Mouse (Mus musculus) embryonic facial prominence, embryonic 13.5 days (tissue): ENCODE results near the gene Rps6ka2. TPM values are rescaled to one million over a fixed set of nuclear protein-coding genes. Genes with fewer than 3 reads are reported as not detected.
A peak's percentile ranks its signal among the peaks of the same experiment; 100 is the strongest.

ENCODE experiments used
- ATAC-seq: fragments of 200-750 bp; cut with Nextera tagmentation; 2 replicates; pipeline ENCODE4 v1.8.0; 2017; ENCODE audit warnings: low read depth; ENCODE audit not compliant: insufficient number of reproducible peaks, insufficient read depth, low FRiP score, low TSS enrichment
- H3K27ac ChIP-seq: fragments of 300-500 bp; sonication (generic); 2 replicates; pipeline ENCODE4 v1.5.1; 2015; ENCODE audit warnings: moderate library complexity, mild to moderate bottlenecking, inconsistent platforms
- H3K27me3 ChIP-seq: fragments of 300-500 bp; sonication (generic); 2 replicates; pipeline ENCODE4 v1.6.1; 2015; ENCODE audit warnings: mild to moderate bottlenecking, inconsistent platforms
- H3K36me3 ChIP-seq: fragments of 300-500 bp; sonication (generic); 2 replicates; pipeline ENCODE4 v1.6.1; 2015; ENCODE audit warnings: mild to moderate bottlenecking, inconsistent platforms
- H3K4me1 ChIP-seq: fragments of 300-500 bp; sonication (generic); 2 replicates; pipeline ENCODE4 v1.6.1; 2015; ENCODE audit warnings: inconsistent platforms
- H3K4me2 ChIP-seq: fragments of 300-500 bp; sonication (generic); 2 replicates; pipeline ENCODE4 v1.6.1; 2015; ENCODE audit warnings: moderate library complexity, mild to moderate bottlenecking, inconsistent platforms
- H3K4me3 ChIP-seq: fragments of 300-500 bp; sonication (generic); 2 replicates; pipeline ENCODE4 v1.5.1; 2015; ENCODE audit warnings: mild to moderate bottlenecking, inconsistent platforms
- H3K9ac ChIP-seq: fragments of 300-500 bp; sonication (generic); 2 replicates; pipeline ENCODE4 v1.6.1; 2015; ENCODE audit warnings: mild to moderate bottlenecking, inconsistent platforms
- H3K9me3 ChIP-seq: fragments of 300-500 bp; sonication (generic); 2 replicates; pipeline ENCODE4 v1.6.1; 2016; ENCODE audit warnings: inconsistent platforms
- WGBS: fragments of 180-500 bp; shearing (Covaris S2); methylation state at CpG from one replicate; pipeline ENCODE4 v1.1.7; 2015; ENCODE audit warnings: mixed read lengths; 5-methylcytosine and 5-hydroxymethylcytosine counted together
- polyA plus RNA-seq: library from polyadenylated mRNA; unstranded; fragments of >200 nt; fragmentation: Nextera tagmentation; extraction: Ambion mirVana; gene quantifications from 2 replicates; pipeline ENCODE4 v1.2.1, GENCODE M21; 2015

Gene Rps6ka2
- polyA plus RNA-seq, 1 experiment from 2014 or later = 12.1 TPM

DNA sequence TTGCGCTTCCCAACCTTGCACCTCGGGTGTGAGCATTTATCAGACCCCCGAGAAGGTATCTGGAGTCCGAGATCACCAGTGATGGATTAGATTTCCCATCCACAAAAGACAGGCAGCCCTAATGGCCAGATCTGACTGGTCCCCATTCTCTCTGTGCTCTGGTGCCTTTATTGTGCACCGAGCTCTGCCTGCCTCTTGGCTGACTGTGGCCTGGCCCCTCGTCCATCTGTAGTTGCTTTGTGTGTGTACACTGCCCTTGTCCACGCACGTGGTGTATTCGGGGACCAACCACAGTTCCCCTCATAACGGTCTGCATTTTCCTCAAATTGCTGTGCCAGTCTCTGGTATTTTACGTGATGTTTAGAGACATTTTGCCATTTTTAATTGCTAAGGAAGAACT is 40.7 kb downstream of the Rps6ka2 start:
- Histone ChIP-seq H3K4me1 (peaks cover 7% of the 10 kb centered on the region), H3K4me3 (no peak overlapping the region), H3K27ac (no peak overlapping the region), H3K4me2 (no peak overlapping the region), H3K9ac (no peak overlapping the region), H3K27me3 (no peaks in the 10 kb centered on the region), H3K36me3 (no peaks in the 10 kb centered on the region), H3K9me3 (no peaks in the 10 kb centered on the region)
- no peak for ATAC-seq
- 56% methylated on average over 11 of the region's 11 CpGs for WGBS

DNA sequence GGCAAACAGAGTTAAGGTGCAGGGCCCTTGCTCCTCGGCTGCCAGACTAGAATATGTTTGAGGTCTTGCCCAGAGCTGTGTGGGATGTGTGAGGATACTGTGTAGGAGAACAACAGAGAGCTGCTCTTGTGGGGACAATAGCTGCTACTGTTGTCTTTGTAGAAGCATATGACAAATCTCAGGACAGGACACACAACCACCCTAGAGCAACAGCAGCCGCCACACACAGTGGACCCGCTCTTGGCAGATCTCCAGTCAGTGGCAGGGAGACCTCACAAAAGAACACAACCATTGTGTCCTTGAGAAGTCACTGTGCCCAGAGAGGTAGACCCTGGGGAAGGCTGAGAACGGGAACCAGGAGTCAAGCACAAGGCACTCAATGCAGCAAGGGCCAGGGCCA is 42.0 kb downstream of the Rps6ka2 start:
- ATAC-seq = no peak
- 0 out of 2 replicates have a peak, but pooled peaks cover 3% of the 10 kb centered on the region for H3K4me1 ChIP-seq
- no peak overlapping the region for H3K9ac ChIP-seq
- no peak overlapping the region for H3K4me3 ChIP-seq
- H3K36me3 ChIP-seq = no peaks in the 10 kb centered on the region
- H3K4me2 ChIP-seq = no peak overlapping the region
- no peak overlapping the region for H3K27ac ChIP-seq
- 68% methylated on average over 4 of the region's 4 CpGs for WGBS
- no peaks in the 10 kb centered on the region for H3K9me3 ChIP-seq
- H3K27me3 ChIP-seq = no peaks in the 10 kb centered on the region

GRCm38 (mm10) chr17:7213214-7213613 is 43.3 kb downstream of the Rps6ka2 start:
- no peak for ATAC-seq
- WGBS = 80% methylated on average over 2 of the region's 2 CpGs
- Histone ChIP-seq H3K27ac (no peak overlapping the region), H3K9me3 (no peaks in the 10 kb centered on the region), H3K36me3 (no peaks in the 10 kb centered on the region), H3K9ac (no peak overlapping the region), H3K4me2 (no peak overlapping the region), H3K4me1 (peaks cover 12% of the 10 kb centered on the region; the same call in 1 of the 2 replicates), H3K4me3 (no peak overlapping the region), H3K27me3 (no peaks in the 10 kb centered on the region)

- 91% methylated on average over 3 of the region's 3 CpGs for WGBS
- Histone ChIP-seq H3K9ac (no peak overlapping the region), H3K4me2 (no peak overlapping the region), H3K27me3 (no peaks in the 10 kb centered on the region), H3K27ac (no peak overlapping the region), H3K36me3 (no peaks in the 10 kb centered on the region), H3K4me3 (no peak overlapping the region), H3K4me1 (peaks cover 19% of the 10 kb centered on the region), H3K9me3 (no peaks in the 10 kb centered on the region)
- no peak for ATAC-seq
Observed at GRCm38 (mm10) chr17:7214061-7214460, 44.1 kb downstream of the Rps6ka2 start.

DNA sequence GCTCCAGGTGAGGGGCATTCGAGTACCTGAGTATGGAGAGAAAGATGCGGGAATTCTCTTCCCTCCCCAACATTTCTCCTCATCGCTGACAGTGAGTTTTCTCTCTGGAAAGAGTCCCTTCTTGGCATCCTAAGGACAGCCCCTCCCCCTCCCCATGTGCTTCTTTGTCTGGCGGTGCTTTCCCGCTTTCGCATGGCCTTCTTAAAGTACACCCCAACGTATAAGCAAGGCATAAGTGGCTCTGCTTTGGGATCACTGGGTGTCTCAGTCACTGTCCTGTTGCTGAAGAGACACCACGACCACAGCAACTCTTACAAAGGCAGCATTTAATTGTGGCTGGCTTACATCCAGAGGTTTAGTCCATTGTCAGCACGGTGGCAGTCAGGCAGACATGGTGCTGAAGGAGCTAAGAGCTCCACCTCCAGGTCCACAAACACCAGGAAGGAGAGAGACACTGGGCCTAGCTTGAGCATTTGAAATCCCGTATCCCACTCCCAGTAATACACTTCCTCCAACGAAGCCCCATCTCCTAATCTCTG is 47.9 kb downstream of the Rps6ka2 start:
- ATAC-seq = no peak
- 79% methylated on average over 11 of the region's 11 CpGs for WGBS
- H3K4me3 ChIP-seq = no peak overlapping the region
- peaks cover 26% of the 10 kb centered on the region for H3K4me1 ChIP-seq
- H3K4me2 ChIP-seq = no peak overlapping the region
- H3K36me3 ChIP-seq = no peaks in the 10 kb centered on the region
- H3K27me3 ChIP-seq = no peaks in the 10 kb centered on the region
- H3K27ac ChIP-seq = 0 out of 2 replicates have a peak overlapping the region, but pooled peaks have one; percentile 33
- H3K9ac ChIP-seq = no peak overlapping the region
- H3K9me3 ChIP-seq = no peaks in the 10 kb centered on the region

DNA sequence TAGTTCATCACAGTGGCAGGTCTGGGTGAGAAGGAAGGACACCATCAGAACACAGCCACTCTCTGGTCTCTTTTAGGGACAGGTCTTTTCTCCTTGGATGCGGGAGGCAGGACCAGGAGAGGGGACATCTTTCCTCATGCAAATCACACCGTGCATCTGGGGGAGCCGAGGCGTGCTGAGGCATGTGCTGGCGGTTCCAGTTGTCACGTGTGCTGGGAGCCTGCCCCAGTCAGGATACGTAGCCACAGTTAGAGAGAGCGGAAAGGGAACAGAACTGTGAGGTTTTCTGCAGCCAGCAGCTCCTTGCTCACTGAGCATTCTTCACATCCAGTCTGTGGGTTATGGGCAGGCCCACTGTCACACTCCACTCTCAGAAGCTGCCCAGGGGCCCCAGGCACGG is 48.5 kb downstream of the Rps6ka2 start:
- Histone ChIP-seq H3K4me2 (no peak overlapping the region), H3K4me1 (peaks cover 26% of the 10 kb centered on the region), H3K9ac (no peak overlapping the region), H3K27ac (0 out of 2 replicates have a peak overlapping the region, but pooled peaks have one; percentile 33), H3K27me3 (no peaks in the 10 kb centered on the region), H3K36me3 (no peaks in the 10 kb centered on the region), H3K4me3 (no peak overlapping the region), H3K9me3 (no peaks in the 10 kb centered on the region)
- WGBS = 70% methylated on average over 9 of the region's 9 CpGs
- no peak for ATAC-seq

DNA sequence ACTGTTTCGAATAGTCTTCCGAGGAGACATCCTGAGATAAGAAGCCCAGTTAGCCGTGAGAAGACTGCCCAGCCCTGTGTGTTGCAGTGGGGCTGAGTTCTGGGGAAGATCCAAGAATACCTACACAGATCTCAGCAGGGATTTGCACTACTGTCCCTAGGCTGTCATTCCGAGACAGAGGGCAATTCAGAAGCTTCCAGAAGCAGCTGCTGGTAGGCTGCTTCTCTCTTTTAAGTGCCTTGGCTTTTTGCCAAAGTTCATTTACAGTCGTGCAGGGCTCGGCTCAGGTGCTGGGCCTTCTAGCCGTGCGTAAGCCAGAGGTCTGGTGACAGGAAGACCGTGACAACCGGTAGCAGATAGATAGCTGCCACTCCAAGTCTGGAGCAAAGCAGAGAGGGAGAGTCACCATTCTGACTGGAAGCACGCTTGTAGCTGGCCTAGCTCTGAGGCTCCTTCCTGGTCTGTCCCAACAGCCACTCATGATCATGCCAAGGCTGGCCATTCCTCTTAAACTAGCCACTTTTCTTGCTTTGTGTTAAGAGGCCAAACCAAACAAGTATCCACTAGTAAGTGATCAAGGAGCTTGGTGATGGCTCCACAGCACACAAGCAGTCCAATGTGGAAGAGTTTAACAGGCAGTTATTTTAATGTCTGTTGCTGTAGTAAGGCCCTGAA is 49.3 kb downstream of the Rps6ka2 start:
- Histone ChIP-seq H3K4me2 (no peak overlapping the region), H3K27ac (peak overlapping the region; percentile 33; the same call in 1 of the 2 replicates), H3K27me3 (no peaks in the 10 kb centered on the region), H3K4me1 (peaks cover 26% of the 10 kb centered on the region), H3K4me3 (no peak overlapping the region), H3K36me3 (no peaks in the 10 kb centered on the region), H3K9ac (no peak overlapping the region), H3K9me3 (no peaks in the 10 kb centered on the region; the same call in 1 of the 2 replicates)
- 50% methylated on average over 11 of the region's 11 CpGs for WGBS
- no peak for ATAC-seq

DNA sequence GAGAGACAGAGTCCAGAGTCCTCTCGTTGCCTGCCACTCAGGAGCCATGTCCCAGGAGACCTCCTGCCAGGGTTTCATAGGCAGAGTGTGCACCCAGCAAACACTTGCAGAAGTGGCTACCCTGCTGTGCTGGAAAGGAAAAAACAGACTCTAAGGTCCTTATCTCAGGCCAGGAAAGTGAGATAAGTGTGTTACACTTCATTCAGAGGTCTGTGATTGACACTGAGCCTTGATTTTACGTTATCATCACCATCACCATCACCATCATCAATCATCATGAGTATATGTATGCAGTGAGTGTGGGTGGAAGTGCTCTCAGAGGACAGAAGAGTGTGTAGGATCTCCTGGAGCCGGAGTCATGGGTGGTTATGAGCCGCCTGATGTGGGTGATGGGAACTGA is 51.4 kb downstream of the Rps6ka2 start:
- Histone ChIP-seq H3K4me2 (no peak overlapping the region), H3K4me3 (no peak overlapping the region), H3K27ac (no peak overlapping the region), H3K27me3 (no peaks in the 10 kb centered on the region), H3K9ac (no peak overlapping the region), H3K4me1 (peaks cover 26% of the 10 kb centered on the region), H3K9me3 (no peaks in the 10 kb centered on the region; the same call in 1 of the 2 replicates), H3K36me3 (no peaks in the 10 kb centered on the region)
- WGBS = 96% methylated on average over 4 of the region's 4 CpGs
- no peak for ATAC-seq

GRCm38 (mm10) chr17:7222198-7222597 is 52.3 kb downstream of the Rps6ka2 start:
- H3K27me3 ChIP-seq = no peaks in the 10 kb centered on the region
- H3K4me1 ChIP-seq = peaks cover 34% of the 10 kb centered on the region
- no peaks in the 10 kb centered on the region; the same call in 1 of the 2 replicates for H3K9me3 ChIP-seq
- no peak for ATAC-seq
- no peaks in the 10 kb centered on the region for H3K36me3 ChIP-seq
- no peak overlapping the region for H3K27ac ChIP-seq
- no peak overlapping the region for H3K4me2 ChIP-seq
- WGBS = 87% methylated on average over 3 of the region's 3 CpGs
- H3K4me3 ChIP-seq = no peak overlapping the region
- H3K9ac ChIP-seq = no peak overlapping the region

GRCm38 (mm10) chr17:7228545-7228944 is 58.6 kb downstream of the Rps6ka2 start:
- Histone ChIP-seq H3K36me3 (no peaks in the 10 kb centered on the region), H3K4me2 (no peak overlapping the region), H3K9ac (no peak overlapping the region), H3K27ac (no peak overlapping the region), H3K4me3 (no peak overlapping the region), H3K27me3 (no peaks in the 10 kb centered on the region), H3K9me3 (no peaks in the 10 kb centered on the region; the same call in 1 of the 2 replicates), H3K4me1 (peaks cover 15% of the 10 kb centered on the region)
- ATAC-seq = no peak
- WGBS = 92% methylated on average over 9 of the region's 9 CpGs

GRCm38 (mm10) chr17:7231312-7231711 is 61.4 kb downstream of the Rps6ka2 start:
- Histone ChIP-seq H3K4me1 (peaks cover 15% of the 10 kb centered on the region), H3K4me3 (no peak overlapping the region), H3K27ac (no peak overlapping the region), H3K9me3 (no peaks in the 10 kb centered on the region), H3K36me3 (peaks cover 6% of the 10 kb centered on the region; the same call in 1 of the 2 replicates), H3K9ac (no peak overlapping the region), H3K4me2 (no peak overlapping the region), H3K27me3 (no peaks in the 10 kb centered on the region)
- no peak for ATAC-seq
- WGBS = 82% methylated on average over 4 of the region's 4 CpGs

- H3K27me3 ChIP-seq = no peaks in the 10 kb centered on the region
- peaks cover 10% of the 10 kb centered on the region for H3K4me1 ChIP-seq
- no peak overlapping the region for H3K9ac ChIP-seq
- no peak overlapping the region for H3K27ac ChIP-seq
- H3K4me3 ChIP-seq = no peak overlapping the region
- no peak for ATAC-seq
- peaks cover 6% of the 10 kb centered on the region; the same call in 1 of the 2 replicates for H3K36me3 ChIP-seq
- H3K4me2 ChIP-seq = no peak overlapping the region
- H3K9me3 ChIP-seq = no peaks in the 10 kb centered on the region
- WGBS = 70% methylated on average over 8 of the region's 8 CpGs
Observed at GRCm38 (mm10) chr17:7231790-7232189, 61.9 kb downstream of the Rps6ka2 start.
